Mouse (Mus musculus): ENCODE measurements at regions not wholly inside any gene's neighbourhood (a gene's known extent, or its start where the extent isn't known, plus 50 kb on each side); places are given as distances from the start of the nearest gene placed in this dataset.

DNA sequence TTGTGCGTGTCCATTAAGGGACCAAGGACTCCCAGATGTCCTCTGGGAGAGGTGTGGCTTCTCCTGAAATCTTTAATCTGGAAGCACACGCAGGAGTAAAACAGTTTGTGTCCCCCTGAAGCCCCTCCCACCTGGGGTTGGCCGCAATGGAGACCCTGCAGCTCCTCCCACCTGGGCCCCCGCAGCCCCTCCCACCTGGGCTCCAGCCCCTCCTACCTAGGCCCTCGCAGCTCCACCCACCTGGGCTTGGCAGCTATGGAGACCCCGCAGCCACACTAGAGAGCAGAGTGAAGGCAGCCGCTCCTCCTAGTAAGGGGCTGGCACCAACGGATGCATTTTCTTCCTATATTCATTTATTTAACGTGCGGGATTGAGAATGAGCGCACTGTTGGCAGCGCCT, 245.9 kb downstream of the Ajap1 start:
- no peak for ATAC-seq (ENCODE audit: extremely low read depth, insufficient number of reproducible peaks, low FRiP score, poor library complexity, severe bottlenecking)

DNA sequence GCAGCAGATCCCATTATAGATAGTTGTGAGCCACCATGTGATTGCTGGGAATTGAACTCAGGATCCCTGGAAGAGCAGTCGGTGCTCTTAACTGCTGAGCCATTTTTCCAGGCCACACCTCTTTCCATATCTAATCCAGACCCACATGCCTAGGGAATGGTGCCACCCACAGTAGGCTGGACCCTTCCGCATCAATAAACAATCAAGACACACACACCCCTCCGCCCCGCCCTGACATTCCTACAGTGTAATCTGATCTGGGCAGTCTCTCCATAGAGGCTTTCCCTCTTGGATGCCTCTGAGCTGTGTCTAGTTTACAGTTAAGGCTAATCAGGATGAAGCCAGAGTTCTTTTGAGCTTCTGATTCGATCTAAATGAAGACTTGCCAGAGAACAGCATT, 248.8 kb downstream of the Ajap1 start:
- no peak for ATAC-seq (ENCODE audit: extremely low read depth, insufficient number of reproducible peaks, low FRiP score, poor library complexity, severe bottlenecking)

DNA sequence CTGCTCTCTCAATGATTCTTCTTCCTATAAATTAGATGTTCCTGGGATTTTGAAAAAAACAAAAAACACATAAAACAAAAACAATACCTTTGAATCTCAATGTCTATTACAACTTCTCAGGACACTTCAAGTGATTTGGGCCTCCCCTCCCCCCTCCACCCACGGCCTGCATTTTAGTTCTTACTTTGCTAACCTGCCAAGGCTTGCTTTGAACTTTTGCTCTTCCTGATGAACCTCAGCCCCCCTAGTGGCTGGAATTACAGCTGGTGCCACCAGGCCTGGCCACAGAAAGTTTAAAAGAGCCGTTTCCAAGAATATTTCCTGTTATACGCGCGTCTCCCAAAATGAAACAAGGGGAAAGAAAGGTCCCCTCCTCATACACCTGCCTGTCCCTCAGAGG, 253.4 kb downstream of the Ajap1 start:
- ATAC-seq (ENCODE audit: extremely low read depth, insufficient number of reproducible peaks, low FRiP score, poor library complexity, severe bottlenecking): no peak

DNA sequence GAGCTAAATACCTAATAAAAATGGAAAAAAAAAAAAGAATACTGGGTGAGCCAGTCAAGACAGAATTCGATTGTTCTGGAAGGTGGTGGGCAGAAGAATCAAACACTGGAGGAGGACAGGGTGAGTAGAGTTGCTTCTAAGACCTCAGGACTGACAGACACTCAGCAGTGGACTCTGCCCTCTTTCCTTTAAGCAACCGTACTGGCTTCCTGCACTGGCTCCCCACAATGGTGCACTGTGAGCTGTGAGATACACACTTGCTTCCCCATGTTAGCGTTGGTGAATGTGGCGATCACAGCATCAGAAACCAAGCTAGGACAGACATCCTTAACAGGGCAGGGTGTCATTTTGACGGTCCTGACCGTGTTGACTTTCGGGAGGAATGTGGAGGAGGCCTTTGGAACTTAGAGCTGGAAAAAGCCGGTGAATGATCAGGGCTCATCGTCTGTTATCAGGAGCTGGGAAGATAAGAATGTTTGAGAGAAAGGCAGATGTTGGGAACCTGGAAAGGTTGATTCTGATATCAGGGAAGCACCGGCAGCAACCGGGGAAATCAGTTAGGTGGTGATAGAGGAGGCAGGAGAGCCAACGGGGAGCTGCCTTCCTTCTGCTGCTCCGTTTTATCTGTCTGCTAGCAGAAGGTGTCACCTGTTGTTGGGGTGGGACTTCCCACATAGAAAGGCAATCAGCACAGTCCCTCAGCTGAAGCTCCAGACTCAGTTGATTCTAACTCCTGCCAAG, 254.8 kb downstream of the Ajap1 start:
- no peak for ATAC-seq (ENCODE audit: extremely low read depth, insufficient number of reproducible peaks, low FRiP score, poor library complexity, severe bottlenecking)

DNA sequence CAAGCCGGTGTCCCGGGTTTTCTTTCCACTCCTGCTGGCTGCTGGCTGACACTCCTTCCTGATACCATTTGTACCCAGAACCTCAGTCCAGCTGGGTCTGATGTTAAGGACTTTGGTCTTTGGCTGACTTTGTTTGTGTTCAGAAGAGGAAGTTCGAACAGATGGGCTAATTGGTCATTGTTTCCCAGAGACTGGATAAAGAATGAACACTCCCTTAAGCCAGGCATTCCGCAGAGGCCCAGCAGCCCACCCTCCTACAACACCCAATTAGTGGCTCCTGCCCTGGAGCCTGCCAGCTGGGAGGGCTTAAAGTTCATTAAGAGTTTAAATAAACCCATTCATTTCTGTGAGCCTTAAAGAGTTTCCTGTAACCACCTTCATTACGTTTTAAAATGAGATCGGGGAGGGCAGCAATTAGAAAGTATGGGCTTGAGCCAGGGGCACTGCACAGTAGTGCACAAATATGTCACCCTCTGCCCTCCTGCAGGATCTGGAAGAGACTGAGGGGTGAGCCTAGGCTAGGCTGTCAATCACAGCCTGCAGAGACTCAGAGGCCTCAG, 257.9 kb downstream of the Ajap1 start:
- no peak for ATAC-seq (ENCODE audit: extremely low read depth, insufficient number of reproducible peaks, low FRiP score, poor library complexity, severe bottlenecking)

DNA sequence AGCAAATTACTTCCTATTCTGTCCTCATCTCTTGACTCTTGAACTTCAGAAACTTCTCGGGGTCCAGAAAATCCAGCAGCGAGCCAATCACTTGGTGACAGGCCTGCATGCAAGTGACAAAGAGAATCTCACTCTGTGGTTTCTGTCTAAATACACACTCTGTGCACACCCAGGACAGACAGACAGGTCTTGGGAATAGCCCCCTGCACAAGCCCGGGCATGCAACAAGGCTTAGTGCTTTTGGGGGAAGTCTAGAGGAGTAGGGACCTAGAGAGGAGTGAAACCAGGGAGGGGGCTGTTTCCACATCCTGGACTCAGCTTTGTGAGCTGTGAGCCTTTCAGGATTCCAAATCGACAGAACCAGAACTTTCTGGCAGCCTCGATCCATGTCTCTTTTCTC, 259.6 kb downstream of the Ajap1 start:
- ATAC-seq (ENCODE audit: extremely low read depth, insufficient number of reproducible peaks, low FRiP score, poor library complexity, severe bottlenecking): no peak

DNA sequence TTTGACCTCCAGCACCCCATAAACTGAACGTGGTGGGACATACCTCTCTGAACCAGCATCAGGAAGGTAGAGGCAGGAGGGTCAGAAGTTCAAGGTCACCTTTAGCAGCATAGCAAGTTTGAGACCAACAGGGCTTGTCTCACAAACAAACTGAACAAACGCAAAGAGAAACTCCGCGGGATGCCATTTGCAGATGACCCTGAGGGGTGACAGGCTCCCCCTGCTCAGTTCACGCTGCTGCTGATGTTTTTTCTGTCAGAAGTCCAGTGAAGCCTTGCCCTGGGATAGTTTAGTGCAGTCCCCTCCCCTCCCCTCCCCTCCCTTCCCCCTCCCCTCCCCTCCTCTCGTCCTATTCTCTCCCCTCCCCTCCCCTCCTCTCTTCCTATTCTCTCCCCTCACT, 262.1 kb downstream of the Ajap1 start:
- no peak for ATAC-seq (ENCODE audit: extremely low read depth, insufficient number of reproducible peaks, low FRiP score, poor library complexity, severe bottlenecking)

DNA sequence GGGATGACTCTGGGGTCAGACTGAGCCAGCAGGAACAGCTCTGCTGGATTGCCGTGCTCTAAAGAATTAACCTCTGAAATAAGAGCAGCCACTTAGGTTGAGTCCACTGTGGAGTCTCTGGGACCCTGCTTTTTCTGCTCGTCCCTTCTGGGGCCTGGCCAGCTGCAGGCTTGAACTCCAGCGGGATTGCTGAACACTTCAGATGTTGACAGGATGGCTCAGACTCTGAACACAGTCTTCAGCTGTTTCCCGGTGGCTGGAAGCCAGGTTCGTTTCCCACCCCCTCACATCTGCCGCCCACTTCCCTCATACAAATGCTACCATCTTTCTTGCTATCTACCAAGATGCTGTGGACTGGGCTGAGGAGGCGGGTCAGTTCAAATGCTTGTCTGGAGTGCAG, 262.5 kb downstream of the Ajap1 start:
- no peak for ATAC-seq (ENCODE audit: extremely low read depth, insufficient number of reproducible peaks, low FRiP score, poor library complexity, severe bottlenecking)

DNA sequence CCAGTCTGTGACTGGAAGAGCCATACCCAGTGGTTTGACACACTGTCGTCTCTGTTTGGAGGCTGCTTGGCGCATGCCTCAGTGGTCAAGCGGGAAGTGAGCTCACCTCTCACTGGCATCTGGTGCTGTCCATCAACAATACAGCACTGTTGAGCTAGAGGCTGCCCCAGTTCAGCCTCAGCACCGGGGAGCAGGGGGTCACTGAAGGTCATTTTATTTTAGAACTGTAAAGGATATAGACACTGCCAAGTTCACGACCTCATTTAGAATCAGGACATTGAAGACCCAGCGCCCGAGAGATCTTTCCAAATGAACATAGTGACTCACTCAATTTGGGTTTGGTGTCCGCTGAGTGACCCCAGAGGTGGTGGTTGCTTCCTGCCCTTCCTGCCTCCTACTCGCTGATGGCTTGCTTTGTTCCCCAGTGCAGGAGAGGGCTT, 265.1 kb downstream of the Ajap1 start:
- no peak for ATAC-seq (ENCODE audit: extremely low read depth, insufficient number of reproducible peaks, low FRiP score, poor library complexity, severe bottlenecking)

DNA sequence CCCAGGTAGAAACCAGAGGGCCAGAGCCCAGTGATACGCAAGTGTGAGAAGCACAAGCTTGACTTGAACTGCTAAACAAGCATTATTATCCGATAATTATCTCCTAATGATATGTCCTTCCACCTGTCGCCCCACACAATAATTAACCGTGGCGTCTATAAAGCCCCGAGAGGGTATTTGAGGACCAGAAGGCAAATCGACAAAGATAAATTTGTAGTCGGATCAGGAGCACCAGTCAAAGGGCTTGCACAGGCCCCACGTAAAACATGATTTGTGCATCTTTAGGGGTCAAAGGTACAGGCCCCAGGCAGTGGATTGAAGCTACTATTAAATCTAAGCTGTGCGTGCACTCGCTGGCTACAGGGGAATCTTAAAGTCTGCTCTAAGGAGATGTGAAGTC, 270.5 kb downstream of the Ajap1 start:
- ATAC-seq (ENCODE audit: extremely low read depth, insufficient number of reproducible peaks, low FRiP score, poor library complexity, severe bottlenecking): no peak

DNA sequence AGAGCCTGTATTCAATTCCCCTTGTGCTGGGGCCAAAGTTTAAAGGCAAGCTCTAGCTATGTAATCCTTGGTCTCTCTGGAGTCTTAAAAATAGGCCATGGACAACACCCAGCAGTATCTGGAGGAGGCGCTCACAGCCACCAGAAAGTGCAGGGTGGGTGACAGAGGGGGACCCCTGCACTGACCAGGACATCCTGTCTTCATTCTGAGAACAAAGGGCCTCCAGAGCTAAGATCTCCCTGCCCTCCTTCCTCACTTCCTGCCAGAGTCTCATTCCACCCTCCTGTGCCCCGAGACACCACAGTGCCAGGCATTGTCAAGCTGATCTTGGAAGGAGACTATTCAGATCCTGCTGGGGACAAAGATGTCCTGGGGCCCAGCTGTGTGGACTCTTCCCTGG, 273.8 kb downstream of the Ajap1 start:
- no peak for ATAC-seq (ENCODE audit: extremely low read depth, insufficient number of reproducible peaks, low FRiP score, poor library complexity, severe bottlenecking)

DNA sequence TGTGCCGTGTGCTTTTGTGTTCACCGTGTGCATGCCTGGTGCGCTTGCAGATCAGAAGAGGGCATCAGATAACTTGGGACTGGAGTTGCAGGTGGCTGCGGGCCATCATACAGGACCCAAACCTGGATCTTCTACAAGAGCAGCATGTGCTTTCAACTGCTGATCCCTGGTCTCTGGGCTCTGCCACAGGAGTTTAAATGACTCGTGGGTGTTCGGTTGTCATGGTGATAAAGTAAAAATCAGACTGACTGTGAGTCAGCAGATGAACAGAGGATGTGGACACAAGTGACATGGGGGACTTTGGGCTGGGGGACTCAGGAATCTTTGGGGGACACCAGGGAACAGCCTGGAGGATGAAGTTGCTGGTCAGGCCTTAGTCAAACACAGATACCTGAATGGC, 274.4 kb downstream of the Ajap1 start:
- no peak for ATAC-seq (ENCODE audit: extremely low read depth, insufficient number of reproducible peaks, low FRiP score, poor library complexity, severe bottlenecking)

DNA sequence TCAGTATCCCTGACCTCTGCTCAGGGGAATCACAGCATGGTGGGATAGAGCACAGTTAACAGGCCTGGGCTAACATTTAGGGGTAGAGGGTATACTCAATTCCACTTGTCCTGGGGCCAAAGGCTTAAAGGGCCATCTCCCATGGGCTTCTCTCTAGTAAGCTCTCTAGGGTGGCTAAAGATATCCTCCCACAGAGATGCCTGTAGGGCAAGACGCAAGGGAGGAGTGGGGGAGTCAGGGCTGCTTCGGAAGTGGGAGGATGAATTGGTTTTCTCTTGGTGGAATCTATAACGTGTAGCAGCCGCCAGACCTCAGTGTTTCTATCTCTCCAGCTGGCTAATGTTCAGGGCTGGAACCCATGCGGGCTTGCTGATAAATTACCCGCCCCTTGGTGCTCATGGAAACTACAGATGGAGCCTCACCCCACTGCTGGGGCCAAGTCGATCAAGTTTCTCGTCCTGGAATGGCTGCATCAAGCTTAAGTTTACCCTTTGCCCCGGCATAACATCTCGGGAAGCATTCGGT, 275.0 kb downstream of the Ajap1 start:
- no peak for ATAC-seq (ENCODE audit: extremely low read depth, insufficient number of reproducible peaks, low FRiP score, poor library complexity, severe bottlenecking)

DNA sequence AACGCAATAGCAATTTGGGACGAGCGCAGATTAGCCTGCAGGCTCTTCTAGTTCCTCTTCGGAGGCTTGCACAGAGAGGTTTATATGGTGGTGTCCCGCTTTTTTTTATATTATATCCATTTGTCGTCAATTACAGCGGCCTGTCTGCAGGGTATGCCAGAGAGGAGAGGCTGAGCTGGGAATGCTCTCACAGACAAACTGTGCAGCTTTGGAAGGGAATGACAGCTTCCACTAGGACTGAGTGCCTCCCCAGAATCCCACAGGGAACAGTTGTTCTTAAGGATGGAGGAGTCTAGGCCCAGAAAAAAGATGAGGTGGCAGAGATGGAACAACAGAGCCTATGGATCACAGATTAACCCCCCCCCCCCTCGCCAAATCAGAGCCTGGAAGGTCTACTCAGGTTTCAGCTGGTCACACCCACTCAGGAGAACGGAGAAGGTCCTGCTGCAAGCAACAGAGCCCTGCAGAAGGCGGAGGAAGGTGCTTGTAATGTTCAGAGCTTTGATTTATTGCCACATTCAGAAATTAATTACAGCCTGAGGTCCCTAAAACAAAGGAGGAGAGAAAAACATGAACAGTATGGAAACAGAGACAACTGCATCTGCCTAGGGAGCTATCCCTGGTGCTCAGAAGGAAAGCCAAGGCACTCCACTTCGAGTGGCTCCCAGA, 275.7 kb downstream of the Ajap1 start:
- no peak for ATAC-seq (ENCODE audit: extremely low read depth, insufficient number of reproducible peaks, low FRiP score, poor library complexity, severe bottlenecking)

DNA sequence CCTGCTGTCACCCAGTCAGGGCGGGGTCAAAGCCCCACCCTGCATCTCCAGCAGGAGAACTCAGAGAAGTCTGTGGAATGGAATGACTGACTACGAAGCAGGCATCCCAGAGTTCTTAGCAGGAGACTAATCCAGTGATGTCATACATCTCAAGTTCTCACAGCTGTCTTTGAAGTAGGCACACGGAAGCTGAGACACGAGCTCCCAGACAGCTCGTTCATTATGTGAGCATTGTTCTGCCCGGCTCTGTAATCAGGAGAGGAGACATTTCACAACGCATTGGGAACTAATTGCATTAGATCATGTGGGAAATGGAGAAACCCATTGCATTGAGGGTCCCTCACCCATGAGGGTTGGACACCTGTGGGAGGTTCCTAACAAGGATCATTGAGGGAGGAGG, 277.8 kb downstream of the Ajap1 start:
- no peak for ATAC-seq (ENCODE audit: extremely low read depth, insufficient number of reproducible peaks, low FRiP score, poor library complexity, severe bottlenecking)

DNA sequence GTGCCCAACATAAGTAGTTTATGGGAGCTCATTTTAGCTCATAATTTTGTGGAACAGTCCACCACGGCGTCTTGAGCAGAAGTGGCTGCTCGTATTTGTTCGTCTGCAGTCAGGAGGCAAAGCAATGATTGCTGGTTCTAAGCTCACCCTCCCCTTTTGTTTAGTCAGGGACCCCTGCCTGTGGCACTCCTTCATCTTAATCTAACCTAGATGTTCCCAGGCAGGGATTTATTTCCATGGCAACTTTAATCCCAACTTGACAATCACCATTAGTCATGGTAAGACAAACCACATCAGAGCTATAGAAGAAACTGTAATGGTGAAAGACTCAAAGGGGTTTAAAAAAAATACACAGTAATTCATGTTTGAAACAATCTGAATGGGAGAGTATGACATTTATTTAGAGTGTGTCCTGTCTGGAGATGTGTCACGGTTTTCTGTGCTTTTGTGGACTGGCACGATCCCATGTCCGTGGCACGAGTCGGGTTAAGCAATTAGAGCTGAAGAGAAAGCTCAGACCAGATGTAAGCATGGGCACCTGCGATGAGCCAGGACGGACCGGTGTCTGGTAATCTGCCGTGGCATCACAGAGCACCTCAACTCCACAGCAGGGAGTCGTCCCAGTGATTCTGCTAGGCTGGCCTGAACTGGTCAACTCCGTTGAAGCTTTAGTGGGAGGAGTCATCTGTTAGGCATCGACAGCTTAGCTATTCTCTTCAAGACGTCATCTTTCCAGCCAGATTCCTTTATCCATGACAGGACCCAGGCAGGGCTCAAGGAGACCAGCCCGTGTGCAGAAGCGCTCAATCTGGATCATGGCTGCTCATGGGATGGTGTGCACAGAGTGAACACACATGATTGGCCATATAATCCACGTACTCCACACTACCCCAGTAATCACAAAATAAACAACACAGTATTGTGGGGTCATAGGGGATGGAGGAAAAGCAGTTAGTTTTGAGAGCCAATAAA, 281.5 kb downstream of the Ajap1 start:
- no peak for ATAC-seq (ENCODE audit: extremely low read depth, insufficient number of reproducible peaks, low FRiP score, poor library complexity, severe bottlenecking)

DNA sequence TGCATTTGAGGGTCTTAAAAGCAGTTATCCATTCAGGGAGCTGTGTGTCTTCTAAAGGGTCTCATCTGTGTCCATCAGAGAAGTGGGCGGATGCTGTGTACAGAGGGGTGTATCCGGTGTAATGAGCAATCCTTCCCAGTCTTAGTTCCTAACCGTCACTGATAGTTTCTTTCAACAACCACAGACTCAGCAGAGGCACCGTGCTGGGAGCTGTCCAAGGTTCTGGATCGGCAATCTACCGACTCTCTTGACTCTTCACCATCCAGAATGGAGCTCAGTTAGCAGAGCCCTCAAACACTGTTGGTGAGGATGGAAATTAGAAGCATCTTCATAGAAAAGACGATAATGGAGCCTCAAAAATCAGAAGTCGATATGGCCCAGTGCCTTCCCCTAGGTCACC, 293.1 kb downstream of the Ajap1 start:
- ATAC-seq (ENCODE audit: extremely low read depth, insufficient number of reproducible peaks, low FRiP score, poor library complexity, severe bottlenecking): no peak

DNA sequence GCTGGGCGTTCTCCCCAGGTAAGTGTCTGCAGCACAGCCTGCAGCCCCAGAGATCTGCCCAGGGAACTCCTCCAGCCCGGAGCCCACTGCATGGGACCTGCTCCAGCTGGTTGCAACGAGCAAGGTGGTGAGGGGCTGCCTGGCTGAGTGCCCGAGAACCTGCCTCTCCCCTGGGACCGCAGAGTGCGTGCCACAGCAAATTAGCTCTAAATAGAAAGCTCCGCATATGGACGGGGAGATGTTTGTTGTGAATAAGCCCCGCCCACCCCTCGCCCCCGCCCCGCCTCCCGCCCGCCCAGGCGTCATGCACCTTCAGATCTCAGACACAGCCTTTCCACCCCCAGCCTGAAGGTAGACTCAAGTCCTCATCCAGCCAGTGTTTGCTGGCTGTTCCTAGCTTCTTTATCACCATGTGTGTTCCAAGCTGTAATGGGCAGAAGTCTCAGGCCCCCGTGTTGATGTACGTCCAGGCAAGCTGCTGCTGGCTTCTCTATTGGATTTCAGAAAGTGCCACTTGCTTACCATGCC, 294.0 kb downstream of the Ajap1 start:
- ATAC-seq (ENCODE audit: extremely low read depth, insufficient number of reproducible peaks, low FRiP score, poor library complexity, severe bottlenecking): no peak

DNA sequence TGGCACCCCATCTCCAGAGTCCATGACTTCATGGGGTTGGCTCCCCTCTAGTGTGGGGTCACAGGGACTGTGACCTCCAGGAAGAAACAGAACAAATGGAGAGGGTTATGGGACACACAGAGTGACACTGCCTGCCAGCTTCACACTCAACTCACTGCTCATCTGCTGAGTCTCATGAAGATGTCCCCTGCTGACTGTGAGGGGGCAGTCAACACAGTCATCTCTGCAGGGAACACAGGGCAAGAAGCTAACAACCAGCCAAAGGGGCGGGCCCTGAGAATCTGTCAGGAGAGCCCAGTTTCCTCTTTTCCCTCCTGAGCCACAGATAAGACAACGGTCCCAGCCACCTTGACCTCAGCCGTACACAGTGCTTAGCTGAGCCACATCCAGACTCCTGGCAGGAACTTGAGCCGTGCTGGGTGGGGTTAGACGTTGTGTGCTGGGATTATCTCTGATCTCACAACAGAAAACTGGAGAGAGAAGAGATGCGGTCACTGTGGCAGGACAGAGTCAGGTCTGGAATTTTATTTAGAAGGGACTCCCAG, 294.6 kb downstream of the Ajap1 start:
- no peak for ATAC-seq (ENCODE audit: extremely low read depth, insufficient number of reproducible peaks, low FRiP score, poor library complexity, severe bottlenecking)
